Mouse (Mus musculus): ENCODE measurements at regions not wholly inside any gene's neighbourhood (a gene's known extent, or its start where the extent isn't known, plus 50 kb on each side); places are given as distances from the start of the nearest gene placed in this dataset.

DNA sequence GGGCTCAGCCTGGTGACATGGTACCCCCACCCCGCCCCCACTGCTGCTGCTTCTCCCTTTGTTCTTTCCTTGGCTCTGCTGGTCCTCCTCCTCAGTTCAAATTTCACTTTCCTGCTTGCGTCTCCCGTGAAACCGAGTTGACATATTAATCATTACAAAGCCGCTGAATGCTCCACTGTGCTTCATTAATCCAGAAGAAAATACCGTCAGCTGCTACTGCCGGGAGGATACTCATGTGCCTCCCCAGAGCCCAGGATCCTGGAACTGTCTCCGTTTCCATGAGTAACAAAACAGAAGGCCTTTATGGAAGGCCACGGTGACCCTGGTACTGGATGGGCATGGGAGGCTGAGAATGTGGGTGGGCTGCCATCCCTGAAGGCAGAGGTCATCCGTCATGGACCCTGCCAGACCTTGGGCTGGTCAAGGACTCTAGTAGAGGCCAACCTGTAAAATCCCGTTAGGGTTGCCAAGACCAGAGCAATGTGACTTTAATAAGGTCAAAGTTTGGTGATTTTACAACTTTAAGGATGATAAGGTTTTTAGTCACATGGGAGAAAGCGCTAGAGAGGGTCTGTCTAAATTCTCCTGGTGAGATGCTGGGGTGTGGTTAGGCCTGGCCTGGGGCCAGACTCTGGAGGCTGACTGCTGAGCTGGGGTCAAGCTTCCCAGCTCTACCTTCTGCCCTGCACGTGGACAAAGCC lies 90.7 kb downstream of the Atp1a1 start:
- no peak overlapping the region for H3K4me2 ChIP-seq
- no peak overlapping the region for H3K4me3 ChIP-seq
- H3K9me3 ChIP-seq (replicated peaks) = 0 out of 2 replicates have a peak, but pooled peaks cover 5% of the 10 kb centered on the region
- H3K27ac ChIP-seq (ENCODE audit: poor library complexity, severe bottlenecking) = no peak overlapping the region
- H3K9ac ChIP-seq = no peak overlapping the region
- 58% methylated on average over 13 of the region's 13 CpGs for WGBS
- no peaks in the 10 kb centered on the region for H3K27me3 ChIP-seq (replicated peaks)
- no peaks in the 10 kb centered on the region for H3K36me3 ChIP-seq
- ATAC-seq (ENCODE audit: insufficient number of reproducible peaks, low FRiP score) = no peak
- peaks cover 39% of the 10 kb centered on the region for H3K4me1 ChIP-seq (replicated peaks)
